Mouse (Mus musculus) urinary bladder, adult 18-20 months (tissue): ENCODE results near the gene Npl.
A peak's percentile ranks its signal among the peaks of the same experiment; 100 is the strongest.
"Not testable (repeated sequence)": the region's sequence is repeated elsewhere in the genome, so short reads cannot be mapped to it uniquely, and the experiment has no call there.

ENCODE experiments used
- DNase-seq, 2 experiments: peaks; one replicate each; pipeline ENCODE4 v3.0.0; 2022; ENCODE audit warnings: low spot score in 2 of 2, mixed read lengths in 2 of 2

The Npl gene

DNA sequence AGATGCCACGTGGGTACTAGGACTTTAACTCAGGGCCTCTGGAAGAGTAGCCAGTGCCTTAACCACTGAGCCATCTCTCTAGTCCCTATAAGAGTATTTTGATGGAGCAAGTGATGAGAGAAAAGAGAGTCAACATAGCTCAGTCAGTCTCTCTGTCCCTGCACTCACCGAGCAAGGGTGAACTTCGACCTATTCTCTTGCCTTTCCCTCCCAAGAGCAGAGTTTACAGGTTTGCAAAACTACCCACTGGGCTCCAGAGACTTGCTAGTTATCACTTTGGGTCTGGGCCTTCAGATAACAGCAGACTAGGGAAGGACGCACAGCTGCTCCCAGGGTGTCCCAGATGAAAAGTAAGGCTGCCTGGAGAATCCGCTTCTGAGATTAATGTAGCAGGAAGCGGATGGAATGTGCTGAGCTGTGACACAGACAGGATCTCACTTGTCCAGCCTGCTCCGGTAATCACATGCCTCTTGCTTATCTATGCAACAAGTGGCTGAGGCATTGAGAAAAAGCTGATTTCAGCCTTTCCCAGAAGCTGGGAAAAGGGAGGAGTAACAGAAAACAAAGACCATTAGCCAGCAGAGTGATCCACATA, 7.0 kb downstream of the Npl start:
- DNase-seq = peak in 1 of 2 experiments; percentile 21

DNA sequence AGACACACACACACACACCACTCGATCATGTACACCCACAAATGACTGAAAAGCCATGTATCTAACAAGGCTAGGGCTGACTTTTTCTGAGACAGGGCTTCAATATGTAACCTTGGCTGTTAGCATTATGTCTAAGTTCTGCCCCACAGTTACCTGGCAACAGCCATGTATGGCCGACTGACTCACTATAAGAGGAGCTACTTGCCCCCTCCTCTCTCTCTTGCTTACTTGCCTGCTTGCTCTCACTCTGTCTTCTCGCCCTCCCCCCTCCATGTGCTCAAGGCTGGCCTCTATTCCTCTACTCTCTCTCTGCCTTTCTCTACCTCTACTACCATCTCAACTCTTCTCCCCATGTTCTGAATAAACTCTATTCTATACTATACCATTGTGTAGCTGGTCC, 9.1 kb downstream of the Npl start:
- DNase-seq = no peak

GRCm38 (mm10) chr1:153539739-153540333, 10.0 kb downstream of the Npl start:
- no peak for DNase-seq

GRCm38 (mm10) chr1:153535611-153536010, 14.2 kb downstream of the Npl start:
- DNase-seq = no peak

GRCm38 (mm10) chr1:153532896-153533295, 16.9 kb downstream of the Npl start:
- not testable (repeated sequence) for DNase-seq

GRCm38 (mm10) chr1:153532234-153532841, 17.5 kb downstream of the Npl start:
- no peak for DNase-seq

DNA sequence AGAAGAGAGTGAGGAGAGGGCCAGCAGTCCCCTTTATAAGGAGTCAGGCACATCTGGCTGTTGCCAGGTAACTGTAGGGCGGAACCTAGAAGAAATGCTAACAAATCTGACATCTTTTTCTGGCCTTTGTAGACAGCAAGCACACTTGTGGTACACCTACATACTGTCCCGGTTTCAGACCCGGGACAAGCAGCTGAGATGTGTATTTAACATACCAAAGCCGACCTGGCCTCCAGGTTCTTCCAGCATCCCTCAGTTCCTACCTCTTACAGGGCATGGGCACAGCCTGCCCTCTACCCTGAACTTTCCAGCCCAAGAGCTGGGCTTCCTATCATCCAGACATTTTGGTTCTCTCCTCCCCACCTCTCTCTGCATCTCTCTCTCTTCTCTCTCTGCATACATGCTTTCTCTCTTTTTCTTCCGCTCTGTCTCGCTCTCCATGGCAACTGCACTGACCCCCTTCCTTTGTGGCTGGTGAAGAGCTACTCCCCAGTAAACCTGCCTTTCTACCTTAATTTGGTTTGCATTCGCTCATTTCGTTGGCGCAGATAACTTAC, 18.1 kb downstream of the Npl start:
- no peak for DNase-seq

- DNase-seq = no peak
Observed at GRCm38 (mm10) chr1:153522116-153522515, 27.7 kb downstream of the Npl start.

DNA sequence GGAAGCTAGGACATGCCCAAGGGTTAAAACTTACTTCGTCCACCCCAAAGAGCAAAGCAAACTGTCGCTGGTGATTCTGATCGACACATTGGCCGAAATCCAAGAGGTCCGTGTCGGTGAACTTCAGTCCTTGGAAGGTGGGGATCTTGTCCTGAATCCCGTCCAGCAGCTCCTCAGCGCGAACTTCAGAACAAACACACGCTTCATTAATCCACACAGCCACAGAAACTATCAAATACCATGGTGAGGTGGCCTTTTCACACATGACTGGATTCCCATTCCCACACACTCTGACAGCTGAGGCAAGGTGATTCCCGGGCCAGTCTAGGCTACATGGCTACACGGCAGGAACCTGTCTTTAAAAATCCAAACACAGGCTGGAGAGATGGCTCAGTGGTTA, 34.5 kb downstream of the Npl start:
- no peak for DNase-seq

GRCm38 (mm10) chr1:153510330-153511009, 39.4 kb downstream of the Npl start:
- no peak for DNase-seq

DNA sequence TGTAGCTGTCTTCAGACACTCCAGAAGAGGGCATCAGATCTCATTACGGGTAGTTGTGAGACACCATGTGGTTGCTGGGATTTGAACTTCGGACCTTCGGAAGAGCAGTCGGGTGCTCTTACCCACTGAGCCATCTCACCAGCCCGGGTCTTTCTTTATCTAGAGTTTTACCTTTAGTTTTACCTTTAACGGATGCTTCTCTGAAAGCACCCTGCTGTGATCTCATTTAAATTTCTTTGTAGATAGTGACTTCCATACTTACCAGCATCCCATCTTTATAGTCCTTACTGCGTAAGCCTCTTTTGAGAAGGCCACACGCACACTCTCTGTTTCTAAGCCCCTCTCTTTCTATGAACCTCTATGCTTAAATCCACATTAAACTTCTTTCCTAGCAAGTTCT, 40.3 kb downstream of the Npl start:
- not testable (repeated sequence) for DNase-seq

GRCm38 (mm10) chr1:153509012-153509411, 40.8 kb downstream of the Npl start:
- DNase-seq = no peak

GRCm38 (mm10) chr1:153506266-153506665, 43.6 kb downstream of the Npl start:
- DNase-seq = no peak

DNA sequence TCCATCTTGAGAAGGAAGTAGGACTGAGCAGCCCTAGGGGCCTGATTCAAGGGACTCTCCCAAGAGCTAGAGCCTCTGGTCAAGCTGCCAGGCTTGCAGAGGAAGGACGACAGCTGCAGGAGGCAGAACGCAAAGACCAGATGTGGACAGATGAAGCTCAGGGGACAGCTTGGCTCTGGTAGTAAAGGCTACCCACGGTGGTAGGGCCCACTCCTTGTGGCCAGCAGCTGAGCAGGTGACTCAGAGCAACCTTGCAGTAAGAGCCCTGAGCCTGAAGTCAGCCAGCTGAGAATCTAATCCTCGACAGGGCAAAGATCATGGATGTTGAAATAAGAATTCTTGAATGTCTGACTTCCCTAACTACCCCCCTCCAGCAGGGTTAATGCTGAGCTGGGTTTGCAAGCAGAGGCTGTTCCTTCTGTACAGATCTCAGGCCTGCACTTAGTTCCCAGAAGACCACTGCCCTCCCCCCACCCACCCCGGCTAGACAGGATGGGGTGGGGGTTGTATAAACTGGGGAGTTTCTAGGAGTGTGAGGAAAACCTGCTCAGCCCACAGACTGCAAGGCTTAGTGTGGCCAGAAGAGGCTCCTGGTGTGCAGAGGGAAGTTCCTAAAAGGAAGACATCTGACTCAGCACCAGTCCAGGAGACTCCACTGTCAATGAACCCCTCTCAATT, 48.1 kb downstream of the Npl start:
- DNase-seq = no peak

DNA sequence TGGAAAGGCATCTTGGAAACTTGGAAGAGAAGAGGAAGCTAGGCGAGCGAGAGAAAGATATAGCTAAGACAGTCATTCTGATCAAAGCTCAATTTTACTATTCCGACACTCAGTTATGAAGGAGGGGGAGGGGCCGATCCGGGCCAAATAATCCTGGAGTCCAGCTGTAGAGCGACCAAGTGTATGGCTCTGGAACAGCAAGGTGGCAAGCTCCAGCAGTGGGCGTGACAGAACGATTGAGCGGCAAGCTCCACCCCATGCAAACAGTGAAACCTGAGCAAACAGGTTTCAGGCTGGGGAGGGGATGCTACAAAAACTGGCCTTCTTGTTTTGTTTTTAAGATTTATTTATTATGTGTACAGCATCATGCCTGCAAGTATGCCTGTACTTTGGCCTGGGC, 49.8 kb downstream of the Npl start:
- no peak for DNase-seq

DNA sequence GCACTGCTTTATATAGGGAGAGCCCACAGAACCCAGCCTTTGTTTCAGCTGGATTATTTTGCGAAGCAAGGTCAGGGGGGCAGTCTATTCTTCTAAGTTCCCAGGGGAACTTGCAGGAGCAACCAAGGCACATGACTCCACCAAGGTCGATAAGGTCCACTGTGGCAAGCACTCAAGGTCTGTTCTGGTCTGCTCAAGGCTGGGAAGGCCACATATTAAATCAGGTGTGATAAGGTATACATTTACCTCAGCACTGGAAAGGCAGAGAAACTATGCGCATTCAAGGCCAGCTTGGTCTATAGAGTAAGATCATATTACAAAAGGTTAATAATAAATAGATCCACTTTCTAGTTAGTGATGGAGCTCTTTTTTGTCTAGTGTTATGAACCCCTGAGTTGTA, 53.8 kb downstream of the Npl start:
- DNase-seq = no peak

DNA sequence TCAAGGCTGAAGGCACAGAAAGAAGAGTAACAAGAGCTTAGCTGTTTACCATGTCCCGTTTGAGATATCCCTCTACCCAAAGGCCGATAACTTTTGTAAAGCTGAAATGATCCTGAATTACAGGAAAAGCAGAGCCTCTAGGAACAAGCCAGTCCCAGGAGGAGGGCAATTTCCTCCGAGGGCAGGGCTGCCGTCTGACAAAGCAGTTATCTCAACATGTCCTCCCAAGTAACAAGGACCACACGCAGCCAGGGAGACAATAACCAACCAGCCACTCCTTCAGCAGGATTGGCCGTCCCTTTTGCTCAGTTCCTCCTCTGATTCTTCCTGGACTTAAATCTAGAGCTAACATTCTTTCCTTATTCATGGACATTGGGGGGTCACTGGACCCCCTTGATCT, 55.9 kb downstream of the Npl start:
- no peak for DNase-seq

DNA sequence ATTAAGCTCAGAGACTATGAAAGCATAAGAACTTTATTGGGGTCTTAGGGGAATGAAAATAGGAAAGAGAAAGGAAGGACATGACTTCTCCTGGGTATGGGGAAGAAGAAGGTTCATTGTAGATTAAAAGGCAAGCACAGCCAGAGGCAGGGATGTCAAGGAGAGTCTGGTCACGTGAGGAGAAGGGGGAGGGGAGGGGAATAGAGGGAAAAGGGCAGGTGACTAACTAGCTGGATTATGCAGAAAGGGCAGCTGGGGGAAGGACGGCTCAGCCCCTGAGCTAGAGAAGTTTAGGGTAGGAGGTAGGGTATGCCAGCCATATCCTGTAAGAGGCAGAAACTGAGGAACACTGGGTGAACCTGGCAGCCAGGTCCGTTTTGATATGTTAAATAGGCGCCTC, 56.5 kb downstream of the Npl start:
- no peak for DNase-seq

DNA sequence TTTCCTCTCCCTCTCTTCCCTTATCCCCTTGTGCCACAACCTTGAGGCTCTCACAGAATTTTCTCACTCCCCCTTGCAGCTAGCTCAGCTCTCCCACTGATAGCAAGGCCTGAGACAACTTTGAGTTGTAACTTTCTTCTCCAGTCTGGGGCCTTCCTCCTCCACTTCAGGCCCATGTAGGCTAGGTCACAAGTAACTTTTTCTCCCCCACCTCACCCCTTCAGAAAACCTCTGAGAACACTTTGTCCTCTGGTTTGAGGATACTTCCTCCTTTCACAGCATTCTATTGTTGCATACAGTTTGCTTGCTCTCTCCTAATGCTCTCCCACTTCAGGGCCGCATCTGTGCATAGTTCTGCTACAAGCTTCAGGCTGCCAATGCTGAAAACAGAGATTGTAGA, 58.0 kb downstream of the Npl start:
- no peak for DNase-seq

DNA sequence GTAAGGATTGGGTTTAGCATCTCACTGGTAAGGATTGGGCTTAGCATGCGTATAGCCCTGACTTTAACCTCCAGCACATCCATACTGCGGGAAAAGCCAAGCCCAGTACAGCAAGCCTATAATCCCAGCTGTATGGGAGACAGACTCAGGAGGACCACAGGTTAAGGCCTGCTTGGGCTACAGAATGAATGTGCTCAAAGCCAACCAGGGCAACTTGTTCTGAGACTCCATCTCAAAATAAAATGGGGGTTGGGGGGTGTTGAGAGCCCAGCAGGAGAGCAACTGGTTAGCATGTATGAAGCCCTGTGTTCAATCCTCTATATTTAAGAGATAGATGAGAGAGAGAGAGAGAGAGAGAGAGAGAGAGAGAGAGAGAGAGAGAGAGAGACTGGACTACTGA, 58.5 kb downstream of the Npl start:
- DNase-seq = no peak

DNA sequence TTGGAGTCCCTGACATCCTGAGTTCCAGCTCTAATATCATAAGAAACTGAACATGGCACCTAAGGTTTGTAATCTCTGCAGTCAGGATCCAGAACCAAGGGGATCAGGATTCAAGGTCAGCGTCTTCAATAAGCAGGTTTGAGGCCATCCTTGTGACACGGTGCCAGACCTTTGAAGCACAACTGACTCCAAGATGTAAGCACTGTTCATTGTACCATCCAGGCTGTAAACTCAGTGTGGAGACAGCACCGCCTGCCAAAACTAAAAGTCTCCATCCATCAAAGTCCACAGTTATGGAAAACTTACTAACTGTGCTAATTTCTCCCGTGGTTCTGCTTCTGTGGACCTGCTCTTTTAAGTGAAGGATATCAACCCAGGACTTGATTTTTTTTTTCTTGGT, 59.9 kb downstream of the Npl start:
- no peak for DNase-seq

- DNase-seq = no peak
Observed at GRCm38 (mm10) chr1:153489540-153489939, 60.3 kb downstream of the Npl start.
